Mouse (Mus musculus) ES-E14 (cell line): ENCODE data around the gene Erbb4. TPM values are rescaled to one million over a fixed set of nuclear protein-coding genes. Genes with fewer than 3 reads are reported as not detected.

ENCODE experiments used
- DNase-seq: peaks from one replicate; pipeline ENCODE4 v3.0.0-alpha.2; 2013; ENCODE audit warnings: low read depth, low spot score
- H3K27ac ChIP-seq: 2 replicates; pipeline ENCODE4 v1.5.1; 2012; ENCODE audit warnings: low read depth, mild to moderate bottlenecking, low read length, moderate library complexity, mixed read lengths; ENCODE audit not compliant: poor library complexity, insufficient read depth, severe bottlenecking
- H3K36me3 ChIP-seq: 2 replicates; pipeline ENCODE4 v1.6.1; 2012; ENCODE audit warnings: mild to moderate bottlenecking, low read length, moderate library complexity, mixed read lengths; ENCODE audit not compliant: control insufficient read depth, poor library complexity, insufficient read depth, severe bottlenecking
- H3K4me1 ChIP-seq, 2 experiments: fragments of 150-350 bp in 1 of 2; sonication (generic) in 1 of 2; 2 replicates each; pipeline ENCODE4 v1.6.1; 2012; ENCODE audit warnings: low read length in 2 of 2, mild to moderate bottlenecking in 1 of 2, mixed read lengths in 1 of 2; ENCODE audit not compliant: control insufficient read depth in 2 of 2, insufficient read depth in 2 of 2, poor library complexity in 1 of 2
- H3K4me3 ChIP-seq, 2 experiments: fragments of 150-350 bp in 1 of 2; sonication (generic) in 1 of 2; 2 replicates each; pipeline ENCODE4 v1.5.1; 2012; ENCODE audit warnings: low read length in 2 of 2, low read depth in 1 of 2, mild to moderate bottlenecking in 1 of 2, mixed read lengths in 1 of 2; ENCODE audit not compliant: insufficient read depth in 1 of 2, poor library complexity in 1 of 2, severe bottlenecking in 1 of 2
- H3K9ac ChIP-seq: 2 replicates; pipeline ENCODE4 v1.6.1; 2012; ENCODE audit warnings: low read depth, mild to moderate bottlenecking, low read length, mixed read lengths; ENCODE audit not compliant: poor library complexity, insufficient read depth, severe bottlenecking
- H3K9me3 ChIP-seq: fragments of 150-350 bp; sonication (generic); 2 replicates; pipeline ENCODE4 v1.6.1; 2012; ENCODE audit warnings: low read depth, mild to moderate bottlenecking, low read length; ENCODE audit not compliant: control insufficient read depth, insufficient read depth
- CHD2 ChIP-seq: IDR thresholded peaks from 2 replicates; pipeline ENCODE4 v1.6.1; 2014; ENCODE audit warnings: mild to moderate bottlenecking, low read depth, low read length, inconsistent platforms
- HCFC1 ChIP-seq: IDR thresholded peaks from 2 replicates; pipeline ENCODE4 v1.6.1; 2012; ENCODE audit warnings: low read length, inconsistent platforms, borderline replicate concordance; ENCODE audit not compliant: insufficient read depth
- MAFK ChIP-seq: IDR thresholded peaks from 2 replicates; pipeline ENCODE4 v1.6.1; 2014; ENCODE audit warnings: mild to moderate bottlenecking, low read depth, low read length, inconsistent platforms; ENCODE audit not compliant: insufficient read depth
- ZC3H11A ChIP-seq: IDR thresholded peaks from 2 replicates; pipeline ENCODE4 v1.6.1; 2012; ENCODE audit warnings: low read depth, mild to moderate bottlenecking, inconsistent platforms, low read length, borderline replicate concordance
- ZNF384 ChIP-seq: IDR thresholded peaks from 2 replicates; pipeline ENCODE4 v1.6.1; 2012; ENCODE audit warnings: low read depth, low read length, inconsistent platforms
- in situ Hi-C, 2 experiments: fragments of 600-800 bp; cut with MboI; formaldehyde crosslinking; loops; one replicate each; pipeline ENCODE4 v1.15.1; 2025; ENCODE audit warnings: low sequenced_read_pairs in 2 of 2, inconsistent platforms in 1 of 2; ENCODE audit not compliant: unreplicated experiment in 2 of 2
- total RNA-seq: library from RNA; depleted of rRNA; stranded (reverse); fragments of 300-350 nt; gene quantifications from 2 replicates; pipeline ENCODE4 v1.2.3, GENCODE M21; 2012

Erbb4 gene
- total RNA-seq, 1 experiment: not detected

GRCm38 (mm10) chr1:69023157-69023925, 84.5 kb downstream of the Erbb4 start:
- DNase-seq: no peak
- Histone ChIP-seq H3K36me3 (no peaks in the 10 kb centered on the region), H3K9ac (no peak overlapping the region), H3K4me1 (no peaks in the 10 kb centered on the region), H3K9me3 (no peaks in the 10 kb centered on the region), H3K27ac (no peak overlapping the region), H3K4me3 (no peak overlapping the region)
- TF ChIP-seq ZNF384: no peak
- no peak for TF ChIP-seq MAFK
- no peak for TF ChIP-seq CHD2
- TF ChIP-seq ZC3H11A: no peak
- TF ChIP-seq HCFC1: no peak
- in situ Hi-C loops: no loop called here

GRCm38 (mm10) chr1:69009800-69010505, 97.9 kb downstream of the Erbb4 start:
- no peak for TF ChIP-seq ZNF384
- no peak for TF ChIP-seq HCFC1
- no peak for TF ChIP-seq MAFK
- TF ChIP-seq ZC3H11A: no peak
- no peak for TF ChIP-seq CHD2
- Histone ChIP-seq H3K9me3 (no peaks in the 10 kb centered on the region), H3K4me1 (no peaks in the 10 kb centered on the region), H3K4me3 (no peak overlapping the region), H3K27ac (no peak overlapping the region), H3K36me3 (no peaks in the 10 kb centered on the region), H3K9ac (no peak overlapping the region)
- no peak for DNase-seq
- in situ Hi-C loops: no loop called here

GRCm38 (mm10) chr1:69001371-69001770, 106.5 kb downstream of the Erbb4 start:
- H3K36me3 ChIP-seq: no peaks in the 10 kb centered on the region

GRCm38 (mm10) chr1:68979251-68979650, 128.6 kb downstream of the Erbb4 start:
- TF ChIP-seq MAFK (no peak), ZNF384 (no peak), ZC3H11A (no peak), HCFC1 (no peak)
- Histone ChIP-seq H3K9ac (no peak overlapping the region), H3K36me3 (no peaks in the 10 kb centered on the region), H3K9me3 (no peaks in the 10 kb centered on the region), H3K4me3 (no peak overlapping the region), H3K27ac (no peak overlapping the region), H3K4me1 (no peaks in the 10 kb centered on the region)
- no peak for DNase-seq
- in situ Hi-C loops: no loop called here

More at GRCm38 (mm10) chr1:69001371-69001770, 106.5 kb downstream of the Erbb4 start:
- H3K27ac ChIP-seq: no peak overlapping the region
- TF ChIP-seq ZNF384: no peak
- TF ChIP-seq CHD2: no peak
- no peak for TF ChIP-seq HCFC1
- TF ChIP-seq ZC3H11A: no peak
- TF ChIP-seq MAFK: no peak
- H3K9ac ChIP-seq: no peak overlapping the region
- no peak for DNase-seq
- no peaks in the 10 kb centered on the region for H3K4me1 ChIP-seq
- no peaks in the 10 kb centered on the region for H3K9me3 ChIP-seq
- in situ Hi-C loops: no loop called here
- no peak overlapping the region for H3K4me3 ChIP-seq
